Mouse (Mus musculus): Measurements from ENCODE around the gene Exoc3l4. TPM values are rescaled to one million over a fixed set of nuclear protein-coding genes. Genes with fewer than 3 reads are reported as not detected.

The Exoc3l4 gene
- polyA plus RNA-seq, 1 experiment from 2014 or later, result 8.0 TPM

DNA sequence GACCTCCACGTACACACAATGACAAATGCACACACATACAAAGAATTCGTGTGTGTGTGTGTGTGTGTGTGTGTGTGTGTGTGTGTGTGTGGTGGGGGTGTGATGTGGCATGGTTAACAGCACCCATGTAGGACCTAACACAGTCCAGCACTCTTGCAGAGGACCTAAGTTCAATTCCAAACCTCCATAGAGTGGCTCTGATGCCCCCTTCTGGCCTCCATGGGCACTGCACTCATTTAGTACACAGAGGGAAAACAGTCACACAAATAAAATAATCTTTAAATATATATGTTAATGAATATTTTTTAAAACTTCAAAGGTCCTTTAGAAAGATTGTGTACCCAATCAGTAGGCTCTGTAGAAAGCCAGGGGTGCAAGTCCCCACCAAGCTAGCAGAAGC lies 63.1 kb downstream of the Exoc3l4 start:
- no peak overlapping the region for H3K4me3 ChIP-seq
- H3K4me1 ChIP-seq (replicated peaks), result peaks cover 7% of the 10 kb centered on the region
- no peak overlapping the region for H3K4me2 ChIP-seq
- H3K9ac ChIP-seq, result no peak overlapping the region
- peaks cover 25% of the 10 kb centered on the region for H3K27me3 ChIP-seq
- ATAC-seq (replicated peaks; ENCODE audit: insufficient number of reproducible peaks, insufficient read depth, low FRiP score, low read depth), result no peak
- no peak overlapping the region for H3K27ac ChIP-seq
- no peaks in the 10 kb centered on the region for H3K9me3 ChIP-seq (replicated peaks)
- WGBS, result 53% methylated on average over 2 of the region's 2 CpGs
- no peaks in the 10 kb centered on the region for H3K36me3 ChIP-seq

Other genes with a start within 250 kb of the Exoc3l4 start
- gene 4930595D18Rik, start 232.5 kb upstream of the Exoc3l4 start, polyA plus RNA-seq (2015; fragmentation: Nextera tagmentation; extraction: Ambion mirVana), result not detected in 2 replicates
- 1.4 and 2.0 TPM in 2 replicates for gene Amn, start 145.9 kb upstream of the Exoc3l4 start, polyA plus RNA-seq (2015; fragmentation: Nextera tagmentation; extraction: Ambion mirVana)
- gene Cdc42bpb, start 39.3 kb upstream of the Exoc3l4 start, polyA plus RNA-seq (2015; fragmentation: Nextera tagmentation; extraction: Ambion mirVana), result 20.1 and 26.7 TPM in 2 replicates
- 0.45 and 1.6 TPM in 2 replicates for gene Lbhd2, start 10.2 kb upstream of the Exoc3l4 start, polyA plus RNA-seq (2015; fragmentation: Nextera tagmentation; extraction: Ambion mirVana)
- 4.8 and 8.1 TPM in 2 replicates for gene Tnfaip2, start 25.5 kb downstream of the Exoc3l4 start, polyA plus RNA-seq (2015; fragmentation: Nextera tagmentation; extraction: Ambion mirVana)
- 2.0 and 5.2 TPM in 2 replicates for gene Gm266, start 68.8 kb downstream of the Exoc3l4 start, polyA plus RNA-seq (2015; fragmentation: Nextera tagmentation; extraction: Ambion mirVana)
- gene Eif5, start 121.0 kb downstream of the Exoc3l4 start, polyA plus RNA-seq (2015; fragmentation: Nextera tagmentation; extraction: Ambion mirVana), result 372 and 404 TPM in 2 replicates
- 25.8 and 30.4 TPM in 2 replicates for gene Mark3, start 157.5 kb downstream of the Exoc3l4 start, polyA plus RNA-seq (2015; fragmentation: Nextera tagmentation; extraction: Ambion mirVana)